Mouse (Mus musculus): ENCODE data around the gene Dock9.

DNA sequence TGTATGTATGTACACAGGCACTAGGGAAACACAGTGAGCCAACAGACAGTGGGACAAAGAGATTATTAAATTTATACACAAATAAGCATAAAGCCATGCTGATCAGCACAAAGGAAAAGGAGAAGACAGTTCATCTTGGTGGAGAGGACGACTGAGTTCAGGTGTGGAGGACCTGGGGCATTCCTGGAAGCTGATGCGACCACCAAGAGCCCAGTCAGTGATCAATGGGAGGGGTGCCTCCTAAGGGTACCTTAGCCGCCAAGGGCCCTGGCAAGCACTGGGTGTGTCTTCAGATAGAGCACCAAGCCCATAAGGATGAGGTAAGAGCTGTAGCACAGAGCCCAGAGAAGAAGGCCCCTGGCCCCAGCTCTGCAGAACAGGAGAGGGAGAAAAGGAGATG lies 8.4 kb downstream of the Dock9 start:
- TF ChIP-seq EP300 (optimal IDR thresholded peaks at IDR 0.05), result no peak
- TF ChIP-seq CTCF (IDR thresholded peaks at IDR 0.05; ENCODE audit: low read depth), result no peak

Measured in stomach, postnatal 0 days (tissue).